Mouse (Mus musculus) MEL (cell line): Measurements from ENCODE around the gene Dnajc7. TPM values are rescaled to one million over a fixed set of nuclear protein-coding genes. Genes with fewer than 3 reads are reported as not detected.

Experiments used
- DNase-seq: peaks from one replicate; pipeline ENCODE4 v3.0.0; 2011; ENCODE audit warnings: low read depth, low spot score
- H3K27ac ChIP-seq: 2 replicates; pipeline ENCODE4 v1.5.1; 2012; ENCODE audit warnings: low read depth, mild to moderate bottlenecking, control low read depth, low read length, moderate library complexity; ENCODE audit not compliant: control insufficient read depth
- H3K27me3 ChIP-seq, 2 experiments: fragments of 150-350 bp in 1 of 2; sonication (generic) in 1 of 2; 2 replicates each; pipeline ENCODE4 v1.6.1; 2012; ENCODE audit warnings: low read length in 2 of 2, mild to moderate bottlenecking in 2 of 2, improper control_type of control experiment in 1 of 2, moderate library complexity in 1 of 2; ENCODE audit not compliant: insufficient read depth in 2 of 2, control insufficient read depth in 1 of 2
- H3K36me3 ChIP-seq, 2 experiments: 2 replicates each; pipeline ENCODE4 v1.6.1; 2012 to 2014; ENCODE audit warnings: low read length in 2 of 2, improper control_type of control experiment in 1 of 2, inconsistent platforms in 1 of 2, mild to moderate bottlenecking in 1 of 2; ENCODE audit not compliant: insufficient read depth in 2 of 2, control insufficient read depth in 1 of 2
- H3K4me1 ChIP-seq, 2 experiments: fragments of 150-350 bp in 1 of 2; sonication (generic) in 1 of 2; 2 replicates each; pipeline ENCODE4 v1.6.1; 2012; ENCODE audit warnings: low read length in 2 of 2, improper control_type of control experiment in 1 of 2, mild to moderate bottlenecking in 1 of 2; ENCODE audit not compliant: insufficient read depth in 2 of 2, control insufficient read depth in 1 of 2
- H3K4me3 ChIP-seq, 2 experiments: fragments of 150-350 bp in 1 of 2; sonication (generic) in 1 of 2; 2 replicates each; pipeline ENCODE4 v1.5.1; 2012; ENCODE audit warnings: low read depth in 2 of 2, low read length in 2 of 2, mild to moderate bottlenecking in 2 of 2, moderate library complexity in 2 of 2, control low read depth in 1 of 2, improper control_type of control experiment in 1 of 2; ENCODE audit not compliant: control insufficient read depth in 1 of 2, insufficient read depth in 1 of 2
- H3K79me2 ChIP-seq: 2 replicates; pipeline ENCODE4 v1.6.1; 2012; ENCODE audit warnings: mild to moderate bottlenecking, low read length, moderate library complexity; ENCODE audit not compliant: control insufficient read depth, poor library complexity, insufficient read depth
- H3K9ac ChIP-seq: 2 replicates; pipeline ENCODE4 v1.6.1; 2012; ENCODE audit warnings: low read depth, mild to moderate bottlenecking, control low read depth, low read length, moderate library complexity; ENCODE audit not compliant: control insufficient read depth, poor library complexity, severe bottlenecking
- H3K9me3 ChIP-seq: fragments of 150-350 bp; sonication (generic); replicated peaks from 2 replicates; pipeline ENCODE4 v1.6.1; 2012; ENCODE audit warnings: mild to moderate bottlenecking, low read length, improper control_type of control experiment, moderate library complexity; ENCODE audit not compliant: insufficient read depth
- BHLHE40 ChIP-seq: IDR thresholded peaks from 2 replicates; pipeline ENCODE4 v1.6.1; 2012; ENCODE audit warnings: low read depth, mild to moderate bottlenecking, inconsistent platforms, low read length, improper control_type of control experiment, borderline replicate concordance
- CHD1 ChIP-seq: IDR thresholded peaks from 2 replicates; pipeline ENCODE4 v1.6.1; 2012; ENCODE audit warnings: low read depth, mild to moderate bottlenecking, inconsistent platforms, low read length, improper control_type of control experiment
- CHD2 ChIP-seq: IDR thresholded peaks from 2 replicates; pipeline ENCODE4 v1.6.1; 2011; ENCODE audit warnings: low read length, improper control_type of control experiment
- CTCF ChIP-seq, 3 experiments: IDR thresholded peaks in 2 of 3; conservative IDR thresholded peaks in 1 of 3; 2 replicates each; pipeline ENCODE4 v1.5.1; 2011 to 2012; ENCODE audit warnings: low read length in 3 of 3, low read depth in 2 of 3, mild to moderate bottlenecking in 2 of 3, improper control_type of control experiment in 1 of 3, inconsistent platforms in 1 of 3, mixed read lengths in 1 of 3, moderate library complexity in 1 of 3; ENCODE audit not compliant: control insufficient read depth in 1 of 3, insufficient read depth in 1 of 3, poor library complexity in 1 of 3, severe bottlenecking in 1 of 3
- E2F4 ChIP-seq: IDR thresholded peaks from 2 replicates; pipeline ENCODE4 v1.6.1; 2011; ENCODE audit warnings: low read depth, low read length, improper control_type of control experiment, borderline replicate concordance
- ELF1 ChIP-seq: IDR thresholded peaks from 2 replicates; pipeline ENCODE4 v1.6.1; 2014; ENCODE audit warnings: low read depth, mild to moderate bottlenecking, inconsistent platforms, low read length, improper control_type of control experiment, moderate library complexity
- EP300 ChIP-seq, 2 experiments: IDR thresholded peaks; 2 replicates each; pipeline ENCODE4 v1.6.1; 2011; ENCODE audit warnings: improper control_type of control experiment in 2 of 2, low read length in 2 of 2, low read depth in 1 of 2, mild to moderate bottlenecking in 1 of 2
- ETS1 ChIP-seq: IDR thresholded peaks from 2 replicates; pipeline ENCODE4 v1.6.1; 2012; ENCODE audit warnings: low read depth, mild to moderate bottlenecking, inconsistent platforms, low read length, improper control_type of control experiment, moderate library complexity
- GABPA ChIP-seq: IDR thresholded peaks from 2 replicates; pipeline ENCODE4 v1.6.1; 2012; ENCODE audit warnings: low read depth, mild to moderate bottlenecking, inconsistent platforms, low read length, improper control_type of control experiment, moderate library complexity
- GATA1 ChIP-seq: IDR thresholded peaks from 2 replicates; pipeline ENCODE4 v1.6.1; 2011; ENCODE audit warnings: low read depth, low read length, improper control_type of control experiment
- HCFC1 ChIP-seq: IDR thresholded peaks from 2 replicates; pipeline ENCODE4 v1.6.1; 2012; ENCODE audit warnings: low read depth, mild to moderate bottlenecking, inconsistent platforms, low read length, improper control_type of control experiment, moderate library complexity
- MAX ChIP-seq: IDR thresholded peaks from 2 replicates; pipeline ENCODE4 v1.6.1; 2011; ENCODE audit warnings: low read length, improper control_type of control experiment
- MAZ ChIP-seq: IDR thresholded peaks from 2 replicates; pipeline ENCODE4 v1.6.1; 2012; ENCODE audit warnings: low read depth, mild to moderate bottlenecking, inconsistent platforms, low read length, improper control_type of control experiment
- MEF2A ChIP-seq: IDR thresholded peaks from 2 replicates; pipeline ENCODE4 v1.6.1; 2014; ENCODE audit warnings: low read depth, mild to moderate bottlenecking, inconsistent platforms, low read length, improper control_type of control experiment; ENCODE audit not compliant: poor library complexity, insufficient replicate concordance, severe bottlenecking; ENCODE audit errors: extremely low read depth
- MXI1 ChIP-seq: IDR thresholded peaks from 2 replicates; pipeline ENCODE4 v1.6.1; 2011; ENCODE audit warnings: mild to moderate bottlenecking, low read depth, low read length, improper control_type of control experiment
- MYB ChIP-seq: IDR thresholded peaks from 2 replicates; pipeline ENCODE4 v1.6.1; 2011; ENCODE audit warnings: mild to moderate bottlenecking, low read depth, low read length, improper control_type of control experiment
- MYC ChIP-seq: IDR thresholded peaks from 2 replicates; pipeline ENCODE4 v1.6.1; 2011; ENCODE audit warnings: low read depth, mild to moderate bottlenecking, low read length, improper control_type of control experiment, moderate library complexity
- NELFE ChIP-seq: IDR thresholded peaks from 2 replicates; pipeline ENCODE4 v1.6.1; 2011; ENCODE audit warnings: low read depth, low read length, improper control_type of control experiment
- NRF1 ChIP-seq: IDR thresholded peaks from 2 replicates; pipeline ENCODE4 v1.6.1; 2014; ENCODE audit warnings: low read depth, mild to moderate bottlenecking, inconsistent platforms, low read length, improper control_type of control experiment, moderate library complexity; ENCODE audit not compliant: poor library complexity, insufficient read depth, severe bottlenecking
- POLR2A ChIP-seq, 2 experiments: IDR thresholded peaks; 2 replicates each; pipeline ENCODE4 v1.6.1; 2011 to 2012; ENCODE audit warnings: low read length in 2 of 2, mild to moderate bottlenecking in 2 of 2, control low read depth in 1 of 2, improper control_type of control experiment in 1 of 2, low read depth in 1 of 2, moderate library complexity in 1 of 2; ENCODE audit not compliant: control insufficient read depth in 1 of 2, insufficient read depth in 1 of 2, poor library complexity in 1 of 2
- POLR2AphosphoS2 ChIP-seq: IDR thresholded peaks from 2 replicates; pipeline ENCODE4 v1.6.1; 2011; ENCODE audit warnings: low read length, improper control_type of control experiment
- POLR2AphosphoS5 ChIP-seq: IDR thresholded peaks from 2 replicates; pipeline ENCODE4 v1.6.1; 2012; ENCODE audit warnings: low read depth, borderline replicate concordance, mild to moderate bottlenecking, inconsistent platforms, low read length, moderate library complexity, mixed read lengths
- RCOR1 ChIP-seq: IDR thresholded peaks from 2 replicates; pipeline ENCODE4 v1.6.1; 2012; ENCODE audit warnings: low read depth, mild to moderate bottlenecking, inconsistent platforms, low read length, improper control_type of control experiment
- SIN3A ChIP-seq: IDR thresholded peaks from 2 replicates; pipeline ENCODE4 v1.6.1; 2012; ENCODE audit warnings: low read length, improper control_type of control experiment, inconsistent platforms
- SMC3 ChIP-seq: IDR thresholded peaks from 2 replicates; pipeline ENCODE4 v1.6.1; 2011; ENCODE audit warnings: low read depth, low read length, improper control_type of control experiment
- TBP ChIP-seq: IDR thresholded peaks from 2 replicates; pipeline ENCODE4 v1.8.0; 2011; ENCODE audit warnings: low read depth, low read length, improper control_type of control experiment
- TCF12 ChIP-seq: IDR thresholded peaks from 2 replicates; pipeline ENCODE4 v1.6.1; 2014; ENCODE audit warnings: low read depth, mild to moderate bottlenecking, inconsistent platforms, low read length, improper control_type of control experiment, moderate library complexity
- USF1 ChIP-seq: IDR thresholded peaks from 2 replicates; pipeline ENCODE4 v1.6.1; 2014; ENCODE audit warnings: low read depth, mild to moderate bottlenecking, inconsistent platforms, low read length, improper control_type of control experiment, moderate library complexity
- ZC3H11A ChIP-seq: IDR thresholded peaks from 2 replicates; pipeline ENCODE4 v1.6.1; 2012; ENCODE audit warnings: low read depth, mild to moderate bottlenecking, inconsistent platforms, low read length, improper control_type of control experiment
- ZKSCAN1 ChIP-seq: IDR thresholded peaks from 2 replicates; pipeline ENCODE4 v1.6.1; 2012; ENCODE audit warnings: low read depth, mild to moderate bottlenecking, inconsistent platforms, low read length, improper control_type of control experiment, moderate library complexity
- ZMIZ1 ChIP-seq: IDR thresholded peaks from 2 replicates; pipeline ENCODE4 v1.6.1; 2012; ENCODE audit warnings: low read depth, mild to moderate bottlenecking, inconsistent platforms, low read length, improper control_type of control experiment, moderate library complexity
- ZNF384 ChIP-seq: IDR thresholded peaks from 2 replicates; pipeline ENCODE4 v1.6.1; 2012; ENCODE audit warnings: low read depth, mild to moderate bottlenecking, inconsistent platforms, low read length, improper control_type of control experiment
- polyA plus RNA-seq, 2 experiments: library from polyadenylated mRNA; stranded (reverse) in 1 of 2; unstranded in 1 of 2; fragments of >175 nt in 1 of 2; fragments of >200 nt in 1 of 2; gene quantifications; 2 replicates each; pipeline versions ENCODE4 v1.2.1 to v1.2.4; 2012; ENCODE audit warnings: low replicate concordance in 2 of 2, low read depth in 1 of 2; ENCODE audit not compliant: insufficient read length in 2 of 2, insufficient read depth in 1 of 2, missing spikeins in 1 of 2
- total RNA-seq: library from RNA; depleted of rRNA; stranded (reverse); fragments of 300-350 nt; gene quantifications from 2 replicates; pipeline ENCODE4 v1.2.3, GENCODE M21; 2012

Dnajc7 gene
- total and polyA plus RNA-seq, 3 experiments, result 230 to 452 (median 346) TPM

- DNase-seq, result peak; percentile 99
- Histone ChIP-seq H3K9me3 (no peaks in the 10 kb centered on the region), H3K27ac (peak within 1 kb of the TSS; percentile 68), H3K4me1 (peaks cover 11 to 43% of the 10 kb centered on the region in 2 experiments), H3K79me2 (peaks cover 1% of the 10 kb centered on the region; the same call in 1 of the 2 replicates), H3K27me3 (no peaks in the 10 kb centered on the region), H3K36me3 (peaks cover 0 to 24% of the 10 kb centered on the region in 2 experiments; a peak in 2 of 4 replicates), H3K9ac (peak within 1 kb of the TSS; percentile 82), H3K4me3 (peak within 1 kb of the TSS; percentile 68 to 73)
- TF ChIP-seq TBP, result peak; percentile 83
- TF ChIP-seq POLR2AphosphoS5, result no peak; the same call in 1 of the 2 replicates
- TF ChIP-seq RCOR1, result peak; percentile 33; the same call in 1 of the 2 replicates
- peak; percentile 87 for TF ChIP-seq NRF1
- TF ChIP-seq POLR2A (IDR thresholded peaks at IDR 0.05; ENCODE audit: control insufficient read depth in 1 of 2, insufficient read depth in 1 of 2, low read depth in 1 of 2, low read length in 2 of 2, poor library complexity in 1 of 2), result peak; percentile 99 to 100
- TF ChIP-seq MYC, result peak; percentile 99
- TF ChIP-seq ZMIZ1, result peak; percentile 99
- peak; percentile 98 for TF ChIP-seq MAX
- TF ChIP-seq SIN3A, result peak; percentile 99
- no peak for TF ChIP-seq MEF2A
- no peak for TF ChIP-seq ZNF384
- TF ChIP-seq E2F4, result no peak
- TF ChIP-seq ETS1, result peak; percentile 62; the same call in 1 of the 2 replicates
- no peak for TF ChIP-seq ZC3H11A
- peak; percentile 37; the same call in 1 of the 2 replicates for TF ChIP-seq USF1
- TF ChIP-seq GATA1, result peak; percentile 76
- no peak for TF ChIP-seq CHD2
- no peak for TF ChIP-seq MYB
- TF ChIP-seq NELFE, result peak; percentile 100
- peak; percentile 83 for TF ChIP-seq TCF12
- TF ChIP-seq MAZ, result peak; percentile 93
- peak; percentile 100 for TF ChIP-seq POLR2AphosphoS2
- no peak for TF ChIP-seq BHLHE40
- TF ChIP-seq HCFC1, result peak; percentile 79
- no peak for TF ChIP-seq SMC3
- peak; percentile 99 for TF ChIP-seq MXI1
- TF ChIP-seq CTCF (IDR thresholded peaks at IDR 0.05 in 2 of 3, conservative IDR thresholded peaks at IDR 0.05 in 1 of 3; ENCODE audit: control insufficient read depth in 1 of 3, insufficient read depth in 1 of 3, low read depth in 2 of 3, low read length in 3 of 3, poor library complexity in 1 of 3, severe bottlenecking in 1 of 3), result no peak
- 0 out of 2 replicates have a peak, but pooled peaks have one; percentile 50 for TF ChIP-seq CHD1
- no peak for TF ChIP-seq ZKSCAN1
- TF ChIP-seq GABPA, result no peak
- peak in 1 of 2 experiments; percentile 43; a peak in 2 of 4 replicates for TF ChIP-seq EP300 (IDR thresholded peaks at IDR 0.05; ENCODE audit: low read depth in 1 of 2, low read length in 2 of 2)
- TF ChIP-seq ELF1, result peak; percentile 84
Measured at GRCm38 (mm10) chr11:100544832-100545745, 74.9 kb downstream of the Dnajc7 start, which contains the start of gene Ttc25. Gene Ttc25, plus strand, starts transcription at chr11:100545607.
